Mouse (Mus musculus) cortical plate, adult 2 months (tissue): ENCODE measurements around the gene Fhit.

Experiments used
- CTCF ChIP-seq: fragments of 200-500 bp; IDR thresholded peaks from 2 replicates; pipeline ENCODE4 v1.5.1; 2011; ENCODE audit warnings: mild to moderate bottlenecking, control low read depth, low read length; ENCODE audit not compliant: insufficient read depth; ENCODE audit errors: extremely low read depth
- POLR2A ChIP-seq: fragments of 200-500 bp; IDR thresholded peaks from 2 replicates; pipeline ENCODE4 v1.6.1; 2011; ENCODE audit warnings: mild to moderate bottlenecking, low read length, control low read depth; ENCODE audit not compliant: insufficient read depth; ENCODE audit errors: extremely low read depth

DNA sequence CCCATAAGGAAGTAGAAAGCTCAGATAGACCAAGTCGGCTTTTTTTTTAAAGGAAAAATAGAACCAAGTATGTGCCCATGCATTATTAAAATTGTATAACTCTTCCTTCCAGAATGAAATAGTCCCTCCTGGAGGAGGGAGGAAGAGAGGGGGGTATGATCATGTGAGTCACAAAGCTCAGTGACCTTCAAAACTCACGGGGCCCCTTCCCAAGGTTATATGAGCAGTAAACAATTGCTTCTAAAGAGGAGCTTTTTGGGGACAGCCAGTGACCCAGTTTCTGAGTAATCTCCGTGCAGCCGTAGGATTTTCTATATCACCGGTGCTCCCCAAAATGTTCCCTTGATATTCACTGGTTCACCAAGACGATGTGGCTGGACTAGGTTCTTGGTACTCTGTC is 42.8 kb downstream of the Fhit start:
- TF ChIP-seq POLR2A (no peak), CTCF (no peak)
